Mouse (Mus musculus): Measurements from ENCODE around the gene Napsa.

- TF ChIP-seq ZNF384 (IDR thresholded peaks at IDR 0.05; ENCODE audit: low read depth, low read length) (no peak), ZC3H11A (IDR thresholded peaks at IDR 0.05; ENCODE audit: borderline replicate concordance, low read depth, low read length) (no peak), CHD2 (IDR thresholded peaks at IDR 0.05; ENCODE audit: low read depth, low read length) (no peak)
Measured at GRCm38 (mm10) chr7:44601646-44602045, 29.5 kb downstream of the Napsa start.
